Mouse (Mus musculus) embryo, embryonic 10 days (tissue): ENCODE results near the gene Asgr1.
"Not testable (repeated sequence)": the region's sequence is repeated elsewhere in the genome, so short reads cannot be mapped to it uniquely, and the experiment has no call there.

Experiments
- DNase-seq: peaks from one replicate; pipeline ENCODE4 v3.0.0-alpha.2; 2015; ENCODE audit warnings: low spot score

The Asgr1 gene

GRCm38 (mm10) chr11:70070057-70070456, 16.2 kb downstream of the Asgr1 start:
- DNase-seq, result no peak

GRCm38 (mm10) chr11:70070603-70071002, 16.7 kb downstream of the Asgr1 start:
- DNase-seq, result not testable (repeated sequence)

GRCm38 (mm10) chr11:70074379-70075071, 20.6 kb downstream of the Asgr1 start:
- DNase-seq, result peak; percentile 94

- DNase-seq, result no peak
These were observed 21.7 kb downstream of the Asgr1 start for GRCm38 (mm10) chr11:70075581-70075980.

- no peak for DNase-seq
These were observed 23.6 kb downstream of the Asgr1 start for GRCm38 (mm10) chr11:70077441-70077840.

- no peak for DNase-seq
These were observed 25.3 kb downstream of the Asgr1 start for GRCm38 (mm10) chr11:70079175-70079574.

GRCm38 (mm10) chr11:70079928-70080327, 26.0 kb downstream of the Asgr1 start:
- no peak for DNase-seq

- no peak for DNase-seq
These were observed 27.1 kb downstream of the Asgr1 start for GRCm38 (mm10) chr11:70080803-70081590.

- no peak for DNase-seq
These were observed 30.7 kb downstream of the Asgr1 start for GRCm38 (mm10) chr11:70084563-70084962.

GRCm38 (mm10) chr11:70091986-70092783, 38.3 kb downstream of the Asgr1 start, which contains the start of gene Asgr2:
Gene Asgr2 (plus strand): TSS chr11:70092644.
- DNase-seq, result no peak

- DNase-seq, result peak; percentile 51
These were observed 43.5 kb downstream of the Asgr1 start for GRCm38 (mm10) chr11:70097396-70097795.

GRCm38 (mm10) chr11:70099102-70099501, 45.2 kb downstream of the Asgr1 start:
- DNase-seq, result no peak

- no peak for DNase-seq
These were observed 45.9 kb downstream of the Asgr1 start for GRCm38 (mm10) chr11:70099809-70100208.

- DNase-seq, result no peak
These were observed 49.9 kb downstream of the Asgr1 start for GRCm38 (mm10) chr11:70103701-70104315.

- no peak for DNase-seq
These were observed 53.2 kb downstream of the Asgr1 start for GRCm38 (mm10) chr11:70107085-70107484.
